Mouse (Mus musculus) testis, postnatal 10 days (tissue): Measurements from ENCODE around the gene Arpc2.

Experiments
- DNase-seq: peaks from one replicate; pipeline ENCODE4 v3.0.0; 2021; ENCODE audit warnings: low spot score

Arpc2 gene

DNA sequence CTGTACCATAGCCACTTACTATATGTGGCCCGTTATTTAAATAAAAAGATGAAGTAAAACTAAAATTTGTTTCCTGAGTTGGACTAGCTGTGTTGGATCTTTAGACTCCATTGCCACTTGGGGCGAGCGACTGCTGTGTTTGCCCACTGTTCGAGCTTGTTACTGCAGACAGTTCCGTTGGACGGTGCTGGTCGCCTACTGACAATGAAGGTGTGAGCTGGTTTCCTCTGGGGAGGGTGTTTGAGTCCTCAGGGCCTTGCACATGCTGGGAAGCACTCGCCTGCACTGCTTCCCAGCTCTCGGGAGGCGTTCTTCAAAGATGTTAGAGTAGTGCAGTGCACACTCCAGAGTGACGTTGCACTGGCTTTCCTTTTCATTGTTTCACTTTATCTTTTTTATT lies 3.7 kb downstream of the Arpc2 start:
- no peak for DNase-seq

GRCm38 (mm10) chr1:74240311-74240710 lies 4.4 kb downstream of the Arpc2 start:
- DNase-seq, result peak; percentile 60

DNA sequence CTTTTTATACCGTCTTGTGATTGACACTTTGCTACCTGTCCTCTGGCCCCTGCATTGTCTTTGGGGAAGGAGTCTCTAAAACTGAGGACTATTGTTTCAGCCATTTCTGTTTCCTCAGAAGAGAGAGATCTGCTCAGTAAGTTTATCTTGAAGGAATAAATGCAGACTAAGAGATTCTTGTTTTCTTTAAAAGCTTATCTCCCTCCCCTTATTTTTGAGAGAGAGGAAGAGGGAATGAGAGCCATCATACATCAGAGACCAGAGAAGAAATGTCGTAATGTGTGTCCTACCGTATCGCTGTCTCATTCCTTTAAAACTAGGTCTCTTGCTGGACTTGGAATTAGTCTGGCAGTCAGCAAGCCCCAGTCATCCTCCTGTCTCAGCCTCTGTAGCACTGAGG lies 4.9 kb downstream of the Arpc2 start:
- no peak for DNase-seq

- DNase-seq, result no peak
Observed at GRCm38 (mm10) chr1:74245525-74245924, 9.6 kb downstream of the Arpc2 start.

- no peak for DNase-seq
Observed at GRCm38 (mm10) chr1:74248799-74249198, 12.9 kb downstream of the Arpc2 start.

DNA sequence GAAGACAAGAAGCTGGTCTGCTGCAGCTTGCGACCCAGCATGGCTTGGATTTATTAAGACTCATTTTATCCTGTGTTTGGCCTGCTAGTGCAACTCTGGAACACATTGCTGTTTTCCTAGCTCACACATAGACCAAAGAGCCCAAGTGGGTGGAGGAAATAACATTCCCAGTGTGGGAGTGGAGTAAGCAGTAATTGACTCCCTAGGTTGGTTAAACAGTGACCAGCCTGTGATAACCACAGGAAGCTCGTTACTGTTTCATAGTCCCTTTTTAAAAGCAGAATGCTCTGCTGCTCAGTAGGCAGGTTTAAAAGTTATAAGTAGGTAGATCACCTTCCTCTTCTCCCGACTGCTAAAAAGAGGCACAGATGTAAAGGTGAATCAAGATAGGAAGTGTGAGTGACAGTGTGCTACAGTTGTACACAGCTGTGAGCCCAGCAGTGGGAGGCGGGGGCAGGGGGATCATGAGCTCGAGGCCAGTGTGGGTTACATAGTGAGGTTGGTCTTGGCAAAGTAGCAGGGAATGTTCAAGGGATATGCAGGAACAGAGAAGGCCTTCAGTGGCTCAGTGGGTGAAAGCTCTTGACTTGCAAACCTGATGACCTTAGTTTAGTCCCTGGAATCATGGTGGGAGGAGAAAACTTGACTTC lies 13.6 kb downstream of the Arpc2 start:
- peak; percentile 50 for DNase-seq

DNA sequence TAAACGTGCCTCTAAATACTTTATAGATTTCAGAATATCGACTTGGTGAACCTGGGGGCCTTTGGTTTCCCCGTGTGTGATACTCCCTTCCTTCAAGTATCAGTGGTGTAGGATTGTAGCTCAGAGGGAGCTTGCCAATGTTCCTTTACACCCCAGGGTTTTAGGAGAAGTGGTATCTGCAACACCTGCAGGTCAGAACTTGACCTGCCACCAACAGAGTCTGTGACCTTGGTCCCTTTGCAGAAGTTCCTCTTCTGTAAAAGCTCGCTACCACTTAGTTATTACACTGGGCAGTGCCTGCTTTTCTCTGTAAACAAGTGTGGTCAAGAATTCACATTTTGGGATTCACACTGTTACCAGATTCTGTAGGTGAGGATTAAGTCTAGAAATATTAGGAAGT lies 14.2 kb downstream of the Arpc2 start:
- DNase-seq, result no peak

- DNase-seq, result no peak
Observed at GRCm38 (mm10) chr1:74255704-74256345, 19.9 kb downstream of the Arpc2 start.

DNA sequence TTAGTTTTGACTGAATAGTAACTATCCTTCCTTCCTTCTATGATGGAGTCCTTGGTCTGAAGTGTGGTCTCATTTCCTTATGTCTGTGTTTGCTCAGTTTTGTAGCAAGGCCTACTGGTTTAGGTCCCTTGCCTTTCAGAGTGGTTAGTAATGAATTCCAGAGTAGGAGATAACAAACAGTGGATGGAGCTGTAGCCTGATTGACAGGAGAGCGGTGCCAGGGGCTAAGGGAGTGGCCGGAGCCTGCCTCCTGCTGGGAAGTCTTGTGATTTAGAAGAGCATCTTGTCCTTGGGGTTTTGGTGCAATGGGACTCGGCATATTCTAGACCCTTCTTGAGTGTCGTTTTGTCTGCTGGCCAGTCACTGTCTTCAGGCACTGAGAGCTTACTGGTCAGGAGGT lies 20.9 kb downstream of the Arpc2 start:
- no peak for DNase-seq

DNA sequence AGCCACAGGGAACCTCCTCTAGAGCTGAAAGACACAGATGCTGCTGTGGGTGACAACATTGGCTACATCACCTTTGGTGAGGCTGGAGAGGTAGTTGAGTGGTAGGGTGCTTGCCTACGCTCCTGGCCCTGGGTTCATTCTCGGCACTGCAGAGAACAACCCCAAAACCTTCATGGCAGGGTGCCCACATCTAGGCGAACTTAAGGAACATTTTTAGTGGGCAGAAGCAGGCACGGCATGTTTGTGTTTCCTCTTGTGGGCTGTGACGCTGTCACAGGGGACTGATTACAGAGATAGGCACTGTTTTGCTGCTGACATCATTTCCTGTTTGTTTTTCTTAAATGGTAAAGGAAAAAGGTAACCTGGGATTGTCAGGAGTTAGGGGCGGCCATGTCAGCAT lies 26.6 kb downstream of the Arpc2 start:
- DNase-seq, result no peak

DNA sequence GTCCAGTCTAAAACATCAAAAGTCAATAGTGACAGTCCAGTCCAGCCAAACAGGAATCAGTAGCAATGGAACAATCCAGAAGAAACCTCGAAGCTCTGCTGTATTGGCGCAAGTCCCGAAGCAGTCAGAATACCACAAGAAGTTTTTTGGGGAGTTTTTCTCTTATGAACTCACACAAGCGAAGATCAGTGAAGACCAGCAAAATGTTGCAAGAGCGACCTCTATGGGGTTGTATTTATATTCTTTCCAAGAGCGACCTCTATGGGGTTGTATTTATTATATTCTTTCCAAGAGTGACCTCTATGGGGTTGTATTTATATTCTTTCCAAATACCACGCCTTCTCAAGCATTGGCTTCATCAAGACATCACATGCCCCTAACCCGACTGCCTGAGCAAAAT lies 32.9 kb downstream of the Arpc2 start:
- DNase-seq, result no peak

- no peak for DNase-seq
Observed at GRCm38 (mm10) chr1:74271659-74272058, 35.8 kb downstream of the Arpc2 start.

DNA sequence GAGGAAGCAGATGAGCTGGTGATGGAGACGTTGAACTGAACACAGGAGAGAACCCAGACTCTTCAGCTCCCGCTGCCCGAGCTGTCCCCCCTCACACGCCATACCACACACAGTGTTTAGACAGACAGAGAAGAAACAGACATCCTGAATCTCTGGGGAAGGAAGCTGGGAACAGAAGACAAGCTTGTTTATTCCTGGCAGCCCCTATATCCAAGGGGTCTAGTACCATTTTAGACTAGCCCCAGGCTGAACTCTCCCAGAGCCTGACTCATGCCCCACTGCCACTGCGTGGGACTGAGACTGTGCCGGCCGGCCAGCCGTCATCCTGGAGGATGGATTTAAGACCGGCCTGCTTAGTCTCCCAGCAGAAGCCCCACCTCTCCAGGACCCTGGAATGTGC lies 39.1 kb downstream of the Arpc2 start:
- DNase-seq, result no peak

- DNase-seq, result no peak
Observed at GRCm38 (mm10) chr1:74277041-74277440, 41.2 kb downstream of the Arpc2 start.

DNA sequence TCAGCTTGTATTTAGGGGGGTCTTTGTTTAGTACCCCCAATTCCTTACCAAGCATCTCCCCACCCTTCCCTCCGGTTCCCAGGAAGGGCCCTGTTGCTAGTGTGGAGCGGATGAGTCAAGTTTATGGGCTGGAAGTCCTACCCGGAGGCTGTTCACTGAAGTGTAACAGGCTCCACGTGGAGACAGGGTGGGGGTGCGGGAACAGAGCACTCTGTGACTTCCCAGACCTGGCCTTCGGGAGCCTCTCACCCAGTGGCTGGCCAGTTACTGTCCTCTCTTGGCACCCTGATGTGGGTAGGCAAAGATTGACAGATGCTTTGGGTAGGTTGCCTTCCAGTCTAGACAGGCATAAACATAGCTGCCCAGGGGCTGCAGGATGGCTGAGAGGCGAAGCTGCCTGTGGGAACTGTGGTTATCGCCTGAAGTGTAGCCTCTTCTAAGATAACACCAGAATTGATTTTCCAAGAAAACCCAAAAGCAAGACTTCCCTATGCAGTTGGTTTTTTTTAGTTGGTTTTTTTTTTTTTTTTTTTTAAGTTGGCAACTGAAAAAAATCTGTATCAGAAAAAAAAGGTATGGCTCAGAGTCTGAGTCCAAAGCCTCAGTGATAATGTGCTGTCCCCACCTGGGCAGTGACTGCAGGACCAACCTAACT lies 42.1 kb downstream of the Arpc2 start:
- no peak for DNase-seq

DNA sequence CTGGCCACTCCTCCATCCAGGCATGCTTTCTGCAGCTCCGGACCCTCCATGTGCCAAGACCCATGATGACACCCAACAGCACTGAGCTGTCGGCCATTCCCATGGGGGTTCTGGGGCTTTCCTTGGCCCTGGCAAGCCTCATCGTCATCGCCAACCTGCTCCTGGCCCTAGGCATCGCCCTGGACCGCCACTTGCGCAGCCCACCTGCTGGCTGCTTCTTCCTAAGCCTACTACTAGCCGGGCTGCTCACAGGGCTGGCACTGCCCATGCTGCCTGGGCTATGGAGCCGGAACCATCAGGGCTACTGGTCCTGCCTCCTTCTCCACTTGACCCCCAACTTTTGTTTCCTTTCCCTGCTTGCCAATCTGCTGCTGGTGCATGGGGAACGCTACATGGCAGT lies 42.7 kb downstream of the Arpc2 start, which contains the start of gene Gpbar1:
TSS of gene Gpbar1 (plus strand) at position 13 of the 400 bp plus-strand sequence.
- no peak for DNase-seq

GRCm38 (mm10) chr1:74278988-74279387 lies 43.1 kb downstream of the Arpc2 start:
- no peak for DNase-seq

- DNase-seq, result no peak
Observed at GRCm38 (mm10) chr1:74280591-74281325, 44.9 kb downstream of the Arpc2 start.

DNA sequence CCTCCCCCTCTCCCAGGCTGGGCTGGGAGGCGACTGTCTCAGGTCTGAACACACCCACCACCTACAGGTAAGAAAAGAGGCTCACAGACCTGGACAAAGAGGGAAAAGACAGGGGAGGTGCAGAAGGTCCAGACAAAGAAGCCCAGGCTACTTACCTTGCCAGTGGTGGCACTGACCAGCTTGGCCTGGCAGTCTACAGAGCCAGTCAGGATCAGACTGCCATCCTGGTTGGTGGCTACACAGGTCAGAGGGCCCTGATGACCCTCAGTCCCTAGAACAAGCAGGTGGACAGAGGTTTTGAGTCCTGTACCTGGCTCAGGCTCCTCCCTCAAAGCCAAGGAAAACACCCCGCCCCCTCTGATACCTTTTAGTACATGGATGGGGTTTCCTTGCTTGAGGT lies 45.5 kb downstream of the Arpc2 start:
- DNase-seq, result no peak

DNA sequence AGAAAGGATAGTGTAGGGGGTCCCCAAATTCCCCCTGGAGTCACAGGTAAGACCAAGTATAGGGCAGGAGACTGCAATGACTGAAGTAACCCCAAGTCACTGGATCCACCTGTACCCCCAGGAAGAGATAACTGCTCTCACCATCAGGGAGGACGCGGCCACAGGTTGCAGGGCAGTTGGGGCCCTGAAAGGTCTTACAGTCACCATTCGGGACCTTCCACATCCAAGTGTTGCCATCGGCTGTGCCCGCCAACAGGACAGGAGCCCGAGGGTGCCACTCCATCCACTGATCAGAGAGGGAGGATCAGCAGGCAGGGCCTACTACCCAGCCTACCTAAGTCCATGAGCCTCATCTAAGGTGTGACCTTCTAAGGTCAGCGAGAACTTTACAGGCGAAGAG lies 46.0 kb downstream of the Arpc2 start:
- DNase-seq, result no peak

GRCm38 (mm10) chr1:74282896-74283625 lies 47.2 kb downstream of the Arpc2 start:
- DNase-seq, result no peak
